Mouse (Mus musculus): Measurements from ENCODE around the gene Rabl6.

GRCm38 (mm10) chr2:25568473-25569019 is 39.8 kb downstream of the Rabl6 start:
- TF ChIP-seq FLI1 (IDR thresholded peaks at IDR 0.05; ENCODE audit: low read length) (no peak), GATA1 (IDR thresholded peaks at IDR 0.05; ENCODE audit: borderline replicate concordance, low read length) (no peak)

All from megakaryocyte, embryonic 14.5 days (primary cell).